Mouse (Mus musculus) forebrain, postnatal 0 days (tissue): ENCODE data around the gene Ak2. TPM values are rescaled to one million over a fixed set of nuclear protein-coding genes. Genes with fewer than 3 reads are reported as not detected.

Experiments
- ATAC-seq: fragments of 200-750 bp; cut with Nextera tagmentation; 2 replicates; pipeline ENCODE4 v1.8.0; 2017; ENCODE audit warnings: mild to moderate bottlenecking, moderate library complexity
- DNase-seq: peaks from one replicate; pipeline ENCODE4 v3.0.0-alpha.2; 2015
- H3K27ac ChIP-seq: fragments of 300-500 bp; sonication (generic); 2 replicates; pipeline ENCODE4 v1.5.1; 2014; ENCODE audit warnings: low read depth, mild to moderate bottlenecking, antibody characterized with exemption, low read length, moderate library complexity, mixed read lengths
- H3K27me3 ChIP-seq: fragments of 300-500 bp; sonication (generic); 2 replicates; pipeline ENCODE4 v1.6.1; 2014; ENCODE audit warnings: mild to moderate bottlenecking, low read length, mixed read lengths; ENCODE audit not compliant: insufficient read depth
- H3K36me3 ChIP-seq: fragments of 300-500 bp; sonication (generic); 2 replicates; pipeline ENCODE4 v1.6.1; 2014; ENCODE audit warnings: mild to moderate bottlenecking, moderate library complexity; ENCODE audit not compliant: insufficient read depth
- H3K4me1 ChIP-seq: fragments of 300-500 bp; sonication (generic); 2 replicates; pipeline ENCODE4 v1.6.1; 2014; ENCODE audit warnings: antibody characterized with exemption; ENCODE audit not compliant: insufficient read depth
- H3K4me2 ChIP-seq: fragments of 300-500 bp; sonication (generic); 2 replicates; pipeline ENCODE4 v1.6.1; 2014; ENCODE audit warnings: low read depth, mild to moderate bottlenecking, moderate library complexity
- H3K4me3 ChIP-seq: fragments of 300-500 bp; sonication (generic); 2 replicates; pipeline ENCODE4 v1.5.1; 2014; ENCODE audit warnings: low read depth, low read length, mixed read lengths
- H3K9ac ChIP-seq: fragments of 300-500 bp; sonication (generic); 2 replicates; pipeline ENCODE4 v1.6.1; 2014; ENCODE audit warnings: mild to moderate bottlenecking
- H3K9me3 ChIP-seq: fragments of 300-500 bp; sonication (generic); 2 replicates; pipeline ENCODE4 v1.6.1; 2016; ENCODE audit warnings: low read length
- CTCF ChIP-seq: sonication (generic); IDR thresholded peaks from 2 replicates; pipeline ENCODE4 v1.5.1; 2016; ENCODE audit warnings: antibody characterized with exemption, control low read depth, low read depth
- WGBS: fragments of 180-500 bp; shearing (Covaris S2); extraction: QIAGEN DNeasy Blood & Tissue Kit; methylation state at CpG from one replicate; pipeline ENCODE4 v1.1.7; 2014; 5-methylcytosine and 5-hydroxymethylcytosine counted together
- polyA plus RNA-seq: library from polyadenylated mRNA; unstranded; fragments of >200 nt; fragmentation: Nextera tagmentation; extraction: Ambion mirVana; gene quantifications from 2 replicates; pipeline ENCODE4 v1.2.1, GENCODE M21; 2015
- total RNA-seq: library from RNA; depleted of rRNA; stranded (reverse); fragments of >200 nt; gene quantifications from 2 replicates; pipeline ENCODE4 v1.2.3, GENCODE M21; 2014; rRNA removed

Ak2 gene
- 30.8 and 33.0 TPM in 2 replicates for total RNA-seq
- 58.5 and 64.2 TPM in 2 replicates for polyA plus RNA-seq

DNA sequence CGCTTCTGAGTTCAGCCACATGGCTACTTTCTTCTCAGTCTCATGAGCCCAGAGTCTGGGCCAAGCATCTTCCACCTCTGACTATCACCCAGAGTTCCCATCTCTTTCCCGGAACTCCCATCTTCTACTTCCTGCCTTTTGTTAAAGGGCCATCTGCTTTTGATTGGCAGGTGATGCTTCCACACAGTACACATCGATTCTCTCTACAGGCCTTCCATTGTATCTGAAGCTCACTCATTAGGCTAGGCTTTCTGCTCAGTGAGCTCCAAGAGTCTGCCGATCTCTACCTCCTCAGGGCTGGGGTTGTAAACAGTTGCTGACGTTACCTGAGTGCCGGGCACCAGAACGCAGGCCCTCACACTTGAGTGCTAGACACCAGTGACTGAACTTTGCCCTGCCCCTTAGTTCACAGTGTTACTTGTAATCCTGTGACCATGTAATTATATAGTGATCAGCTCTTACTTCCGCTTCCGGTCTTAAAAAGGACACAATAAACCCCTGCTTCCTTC is at the start of gene Ak2:
Gene Ak2 (plus strand): TSS at position 459 of the 509 bp plus-strand sequence.
- Histone ChIP-seq H3K9ac (no peak within 1 kb of the TSS), H3K4me1 (peaks cover 9% of the 10 kb centered on the region), H3K36me3 (peaks cover 6% of the 10 kb centered on the region; the same call in 1 of the 2 replicates), H3K27me3 (no peaks in the 10 kb centered on the region), H3K27ac (no peak within 1 kb of the TSS), H3K4me3 (no peak within 1 kb of the TSS; the same call in 1 of the 2 replicates), H3K4me2 (peak within 1 kb of the TSS; percentile 41), H3K9me3 (no peaks in the 10 kb centered on the region)
- no peak for TF ChIP-seq CTCF
- WGBS: 90% methylated on average over 9 of the region's 9 CpGs
- DNase-seq (no peak), ATAC-seq (no peak)

DNA sequence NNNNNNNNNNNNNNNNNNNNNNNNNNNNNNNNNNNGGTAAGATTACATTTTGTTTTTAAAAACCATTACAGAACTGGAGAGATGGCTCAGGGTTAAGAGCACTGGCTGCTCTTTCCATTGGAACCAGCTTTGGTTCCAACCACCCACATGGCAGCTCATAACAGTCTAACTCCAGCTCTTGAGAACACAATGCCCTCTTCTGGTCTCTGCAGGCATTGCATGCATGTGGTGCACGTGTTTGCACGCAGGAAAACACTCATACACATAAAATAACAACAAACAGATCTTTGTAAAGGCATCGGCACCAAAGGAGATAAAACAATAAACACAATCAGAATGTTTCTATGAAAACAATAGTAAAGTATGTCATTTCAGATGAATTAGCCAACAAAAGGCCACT is 49.4 kb upstream of the Ak2 start:
- H3K27me3 ChIP-seq: no peaks in the 10 kb centered on the region
- no peaks in the 10 kb centered on the region for H3K9me3 ChIP-seq
- no peak overlapping the region for H3K4me3 ChIP-seq
- peak; percentile 50 for TF ChIP-seq CTCF
- ATAC-seq (no peak), DNase-seq (no peak)
- no peaks in the 10 kb centered on the region for H3K4me1 ChIP-seq
- no peak overlapping the region for H3K27ac ChIP-seq
- 54% methylated on average over 3 of the region's 3 CpGs for WGBS
- no peak overlapping the region for H3K9ac ChIP-seq
- H3K4me2 ChIP-seq: no peak overlapping the region
- H3K36me3 ChIP-seq: no peaks in the 10 kb centered on the region

DNA sequence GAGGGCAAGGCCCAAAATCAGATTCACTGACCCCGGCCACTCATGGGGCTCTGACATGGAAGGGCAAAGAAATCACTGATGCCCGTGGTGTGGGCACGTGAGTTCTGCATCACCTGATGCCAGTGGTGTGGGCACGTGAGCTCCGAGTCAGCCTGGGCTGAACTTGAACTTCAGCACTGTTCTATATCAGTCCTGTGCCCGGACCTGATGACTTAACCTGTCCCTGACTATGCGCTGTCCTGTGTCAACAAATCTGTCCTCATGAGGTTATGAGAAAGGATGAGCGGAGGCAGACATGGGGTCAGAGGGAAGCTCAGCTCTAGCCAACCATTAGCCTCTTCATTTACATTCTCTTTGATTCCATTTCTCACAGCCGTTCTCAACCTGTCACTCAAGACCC is 45.0 kb upstream of the Ak2 start:
- 84% methylated on average over 9 of the region's 9 CpGs for WGBS
- ATAC-seq: no peak

DNA sequence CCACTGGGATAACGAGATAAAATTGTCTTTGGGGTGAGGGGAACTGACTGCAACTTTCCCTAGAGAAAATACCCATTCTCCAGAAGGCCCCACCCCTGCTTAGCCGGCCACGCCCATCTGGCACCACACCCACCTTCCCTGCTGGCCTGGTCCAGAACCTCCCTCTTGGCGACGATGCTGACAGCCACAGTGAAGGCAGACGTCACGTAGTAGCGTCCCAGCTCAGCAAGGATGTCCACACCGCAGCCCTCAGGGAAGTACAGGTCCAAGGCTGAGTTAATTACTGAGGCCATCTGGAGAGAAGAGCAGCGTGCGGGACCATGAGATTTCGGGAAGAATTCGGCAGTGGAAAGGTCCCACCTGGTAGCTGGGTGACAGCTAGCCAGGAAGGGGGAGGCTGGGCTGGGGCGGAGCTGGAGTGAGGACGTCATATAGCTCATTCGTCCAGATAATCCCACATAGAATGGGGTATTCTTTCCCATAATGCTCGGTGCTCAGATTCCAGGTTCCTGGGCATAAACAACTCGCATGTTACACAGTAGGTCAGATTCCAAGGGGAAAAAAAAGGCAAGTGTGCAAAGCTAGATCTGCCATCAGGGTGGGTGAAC is 44.3 kb upstream of the Ak2 start:
- ATAC-seq (no peak), DNase-seq (no peak)
- H3K4me1 ChIP-seq: no peaks in the 10 kb centered on the region
- no peaks in the 10 kb centered on the region for H3K9me3 ChIP-seq
- TF ChIP-seq CTCF: no peak
- peak overlapping the region; percentile 18; the same call in 1 of the 2 replicates for H3K9ac ChIP-seq
- H3K27me3 ChIP-seq: no peaks in the 10 kb centered on the region
- no peak overlapping the region for H3K4me3 ChIP-seq
- H3K27ac ChIP-seq: no peak overlapping the region
- peak overlapping the region; percentile 24; the same call in 1 of the 2 replicates for H3K4me2 ChIP-seq
- WGBS: 15% methylated on average over 18 of the region's 18 CpGs
- no peaks in the 10 kb centered on the region for H3K36me3 ChIP-seq

More for the DNA sequence above, 45.0 kb upstream of the Ak2 start:
- no peak for DNase-seq
- Histone ChIP-seq H3K27me3 (no peaks in the 10 kb centered on the region), H3K4me2 (no peak overlapping the region), H3K9ac (no peak overlapping the region), H3K27ac (no peak overlapping the region), H3K9me3 (no peaks in the 10 kb centered on the region), H3K4me3 (no peak overlapping the region), H3K36me3 (no peaks in the 10 kb centered on the region), H3K4me1 (no peaks in the 10 kb centered on the region)
- TF ChIP-seq CTCF: no peak

DNA sequence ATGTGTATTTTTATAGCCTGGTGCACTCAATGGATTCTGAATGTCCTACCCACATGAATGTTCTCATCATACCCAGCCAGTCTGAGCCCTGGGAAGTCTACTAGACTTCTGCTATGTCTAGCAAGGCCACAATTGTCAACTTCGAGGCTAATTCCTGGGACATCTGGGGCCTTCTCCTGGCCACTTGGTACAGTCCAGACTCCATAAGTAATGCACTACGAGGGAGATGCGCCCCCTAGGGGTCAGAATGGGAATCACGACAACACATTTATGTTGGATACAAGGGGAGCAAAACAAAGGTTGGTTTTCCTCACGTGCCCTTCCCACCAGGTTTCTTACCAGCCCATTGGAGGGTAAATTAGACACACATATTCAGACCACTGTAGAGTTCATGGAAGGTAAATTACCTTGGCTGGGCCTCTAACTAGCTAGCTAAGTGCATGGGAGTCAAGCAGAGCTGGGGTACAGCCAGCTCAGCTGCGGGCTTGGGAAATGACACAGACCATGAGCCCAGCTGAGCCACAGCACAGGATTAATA is 43.6 kb upstream of the Ak2 start:
- Histone ChIP-seq H3K4me2 (no peak overlapping the region), H3K27ac (no peak overlapping the region), H3K36me3 (no peaks in the 10 kb centered on the region), H3K9ac (no peak overlapping the region), H3K4me3 (no peak overlapping the region), H3K9me3 (no peaks in the 10 kb centered on the region), H3K4me1 (no peaks in the 10 kb centered on the region), H3K27me3 (no peaks in the 10 kb centered on the region)
- WGBS: 26% methylated on average over 6 of the region's 6 CpGs
- ATAC-seq (no peak), DNase-seq (peak; percentile 41)
- TF ChIP-seq CTCF: peak; percentile 59

DNA sequence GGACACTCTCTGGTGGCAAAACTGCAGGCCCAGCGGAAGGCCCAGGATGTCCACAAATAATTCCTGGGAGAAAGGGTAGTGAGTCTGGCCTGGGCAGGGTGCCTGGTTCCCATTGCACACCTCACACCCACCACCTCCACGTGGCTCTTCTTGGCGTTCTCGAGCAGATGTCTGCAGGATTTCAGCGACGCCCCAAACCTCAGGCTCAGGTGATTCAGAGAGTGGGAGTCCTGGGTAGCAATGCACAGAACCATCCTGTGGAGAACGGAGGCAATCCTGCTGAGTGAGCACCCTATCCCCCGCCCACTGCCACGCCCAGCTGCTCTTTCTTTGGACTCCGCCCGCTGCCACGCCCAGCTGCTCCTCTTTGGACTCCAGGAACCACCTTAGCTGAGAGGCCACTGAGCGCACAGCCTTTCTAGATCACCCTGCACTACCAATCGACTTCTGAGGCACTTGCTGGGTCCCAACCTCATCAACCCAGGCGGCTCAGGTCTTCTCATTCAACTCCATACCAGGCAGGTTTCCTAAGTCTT is 42.2 kb upstream of the Ak2 start:
- H3K27ac ChIP-seq: no peak overlapping the region
- WGBS: 48% methylated on average over 15 of the region's 15 CpGs
- TF ChIP-seq CTCF: no peak
- ATAC-seq: no peak
- H3K27me3 ChIP-seq: no peaks in the 10 kb centered on the region
- no peak for DNase-seq
- no peaks in the 10 kb centered on the region for H3K9me3 ChIP-seq
- H3K9ac ChIP-seq: no peak overlapping the region
- H3K4me2 ChIP-seq: no peak overlapping the region
- H3K4me1 ChIP-seq: no peaks in the 10 kb centered on the region
- no peaks in the 10 kb centered on the region for H3K36me3 ChIP-seq
- no peak overlapping the region for H3K4me3 ChIP-seq

DNA sequence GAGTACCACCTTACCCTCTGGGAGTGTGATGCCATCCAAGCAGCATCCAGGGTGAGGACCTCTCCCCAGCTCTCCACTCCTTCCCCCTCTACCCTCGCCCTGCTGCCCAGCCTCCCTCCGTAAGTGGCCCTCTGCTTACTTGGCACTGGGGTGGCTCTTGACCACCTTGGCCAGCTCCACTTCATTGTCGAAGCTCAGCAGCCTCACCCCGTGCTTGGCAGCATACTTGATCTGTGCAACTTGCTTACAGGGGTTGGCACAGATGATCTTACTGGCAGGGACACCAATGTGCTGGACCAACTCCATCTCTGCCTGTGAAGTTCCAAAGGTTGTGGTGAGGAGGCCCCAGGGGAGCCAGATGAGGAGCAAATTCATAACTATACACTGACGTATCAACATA is 41.3 kb upstream of the Ak2 start:
- Histone ChIP-seq H3K27me3 (no peaks in the 10 kb centered on the region), H3K4me3 (no peak overlapping the region), H3K9me3 (no peaks in the 10 kb centered on the region), H3K4me2 (no peak overlapping the region), H3K9ac (no peak overlapping the region), H3K36me3 (no peaks in the 10 kb centered on the region), H3K27ac (no peak overlapping the region), H3K4me1 (no peaks in the 10 kb centered on the region)
- 52% methylated on average over 5 of the region's 5 CpGs for WGBS
- DNase-seq (no peak), ATAC-seq (0 out of 2 replicates have a peak, but pooled peaks have one; percentile 10)
- TF ChIP-seq CTCF: no peak
